Mouse (Mus musculus) brain, embryonic 14.5 days (tissue): ENCODE measurements at regions not wholly inside any gene's neighbourhood (a gene's known extent, or its start where the extent isn't known, plus 50 kb on each side); places are given as distances from the start of the nearest gene placed in this dataset.

Experiments used
- CTCF ChIP-seq: fragments of 200-500 bp; IDR thresholded peaks from 2 replicates; pipeline ENCODE4 v1.5.1; 2012; ENCODE audit warnings: inconsistent platforms, mild to moderate bottlenecking, moderate library complexity, borderline replicate concordance; ENCODE audit not compliant: insufficient read depth, insufficient read length; ENCODE audit errors: extremely low read depth
- POLR2A ChIP-seq: fragments of 200-500 bp; IDR thresholded peaks from 2 replicates; pipeline ENCODE4 v1.6.1; 2012; ENCODE audit warnings: mild to moderate bottlenecking, inconsistent platforms, borderline replicate concordance; ENCODE audit not compliant: poor library complexity, insufficient read depth, insufficient read length, severe bottlenecking; ENCODE audit errors: extremely low read depth

DNA sequence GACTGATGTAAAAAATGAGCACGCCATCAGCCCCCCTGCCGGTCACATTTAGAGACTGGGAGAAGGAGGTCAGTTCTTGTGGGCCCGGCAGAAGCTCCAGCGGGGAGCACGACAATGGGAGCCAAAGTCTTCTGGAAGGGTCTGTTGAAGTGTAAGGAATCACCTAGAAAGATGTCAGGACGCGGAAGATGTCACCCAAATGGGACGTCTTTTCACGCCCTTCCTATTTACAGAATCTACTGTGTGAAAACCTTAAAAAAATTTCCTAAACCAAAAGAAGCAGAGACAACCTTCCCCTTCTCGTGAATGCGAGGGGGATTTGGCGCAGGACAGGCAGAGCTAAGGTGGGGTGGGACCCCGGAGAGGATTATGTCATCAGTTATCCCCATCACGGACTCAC lies 127.5 kb upstream of the Zfhx3 start:
- TF ChIP-seq CTCF (no peak), POLR2A (no peak)
